Mouse (Mus musculus) olfactory bulb, adult 2 months (tissue): ENCODE results near the gene Scn10a. TPM values are rescaled to one million over a fixed set of nuclear protein-coding genes. Genes with fewer than 3 reads are reported as not detected.

ENCODE experiments used
- H3K27ac ChIP-seq: fragments of 200-500 bp; 2 replicates; pipeline ENCODE4 v1.5.1; 2012; ENCODE audit warnings: low read depth, low read length; ENCODE audit not compliant: insufficient read depth
- H3K4me1 ChIP-seq: fragments of 200-500 bp; 2 replicates; pipeline ENCODE4 v1.6.1; 2012; ENCODE audit warnings: low read length; ENCODE audit not compliant: control insufficient read depth, insufficient read depth
- H3K4me3 ChIP-seq: fragments of 200-500 bp; 2 replicates; pipeline ENCODE4 v1.5.1; 2012; ENCODE audit warnings: mild to moderate bottlenecking, low read depth, low read length, moderate library complexity; ENCODE audit not compliant: insufficient read depth
- CTCF ChIP-seq: fragments of 200-500 bp; IDR thresholded peaks from 2 replicates; pipeline ENCODE4 v1.5.1; 2012; ENCODE audit warnings: low read depth, mild to moderate bottlenecking, low read length, moderate library complexity; ENCODE audit not compliant: insufficient read depth
- POLR2A ChIP-seq: fragments of 200-500 bp; IDR thresholded peaks from 2 replicates; pipeline ENCODE4 v1.6.1; 2012; ENCODE audit warnings: mild to moderate bottlenecking, low read depth, low read length, moderate library complexity; ENCODE audit not compliant: insufficient read depth
- WGBS: fragments of 180-500 bp; shearing (Covaris S2); methylation state at CpG from one replicate; pipeline ENCODE4 v1.1.7; 2018; 5-methylcytosine and 5-hydroxymethylcytosine counted together
- polyA plus RNA-seq: library from polyadenylated mRNA; stranded (reverse); fragments of >200 nt; gene quantifications from 2 replicates; pipeline ENCODE4 v1.2.4, GENCODE M21; 2012; ENCODE audit warnings: low replicate concordance; ENCODE audit not compliant: missing spikeins, insufficient read depth, insufficient read length

The Scn10a gene
- polyA plus RNA-seq, 1 experiment: not detected

DNA sequence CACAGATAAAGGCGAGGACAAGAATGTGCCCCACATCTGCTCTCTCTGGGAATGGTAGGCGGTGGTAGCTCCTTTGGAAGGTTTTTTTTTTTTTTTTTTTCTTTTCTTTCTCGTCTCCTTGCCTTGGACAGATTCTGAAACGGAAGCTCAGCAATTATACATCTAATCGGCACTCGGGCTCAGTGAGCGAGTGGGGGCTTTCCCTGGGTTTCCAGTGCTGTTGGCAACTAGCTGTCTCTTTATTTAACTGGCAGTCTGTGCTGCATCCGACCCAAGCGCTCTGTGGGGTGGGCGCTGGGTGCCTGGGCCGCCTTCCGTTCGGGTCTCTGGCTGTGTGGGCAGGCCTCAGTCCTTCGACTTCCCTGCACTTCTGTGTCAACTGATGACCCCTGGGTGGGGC is 146.1 kb downstream of the Scn10a start:
- peaks cover 23% of the 10 kb centered on the region for H3K4me1 ChIP-seq
- no peak for TF ChIP-seq POLR2A
- no peak for TF ChIP-seq CTCF
- WGBS: 38% methylated on average over 14 of the region's 14 CpGs

DNA sequence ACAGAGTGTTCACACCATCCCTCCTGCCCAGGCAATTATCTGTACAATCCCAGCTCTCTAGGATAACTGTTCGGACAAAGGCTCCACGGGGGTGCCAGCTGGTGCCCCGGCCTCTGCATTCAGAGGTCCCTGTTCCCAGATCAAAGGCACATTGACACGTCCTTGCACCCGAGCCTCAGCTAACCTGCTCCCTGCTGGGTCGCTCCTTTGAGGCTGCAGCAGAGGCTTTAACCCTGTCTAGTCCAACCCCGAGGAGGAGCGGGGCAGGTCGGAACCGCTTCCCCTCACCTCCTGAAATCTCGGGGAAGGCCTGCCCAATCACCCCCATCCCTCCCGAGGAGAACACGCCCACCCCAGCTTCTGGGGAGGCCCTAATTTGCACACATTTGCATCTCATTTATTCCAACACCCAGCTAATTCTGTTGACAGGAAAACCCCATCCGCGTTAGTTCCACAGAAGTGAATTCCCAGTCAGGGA is 147.7 kb downstream of the Scn10a start:
- 7% methylated on average over 15 of the region's 15 CpGs for WGBS
- Histone ChIP-seq H3K27ac (no peak overlapping the region), H3K4me3 (no peak overlapping the region), H3K4me1 (peaks cover 23% of the 10 kb centered on the region)
- TF ChIP-seq CTCF (no peak), POLR2A (no peak)

More for the DNA sequence above, 146.1 kb downstream of the Scn10a start:
- no peak overlapping the region for H3K4me3 ChIP-seq
- no peak overlapping the region for H3K27ac ChIP-seq

DNA sequence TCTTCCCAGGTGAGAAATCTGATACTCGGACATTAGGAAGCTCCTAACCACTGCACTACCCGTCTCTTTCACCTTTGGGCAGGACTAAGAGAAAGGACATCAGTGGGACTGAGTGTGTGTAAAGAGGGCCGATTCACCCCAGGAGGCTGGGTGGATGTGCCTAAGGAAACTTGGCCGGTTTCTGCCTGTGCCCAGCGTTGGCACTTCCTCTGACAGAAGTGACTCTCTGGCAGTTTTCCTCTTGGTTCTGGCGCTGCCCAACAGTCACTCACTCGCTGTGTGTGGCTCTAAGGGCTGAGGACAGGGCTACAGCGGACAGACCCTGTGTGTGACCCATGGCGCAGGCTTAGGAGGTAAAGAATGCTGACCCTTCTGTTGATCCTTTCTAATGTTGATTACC is 148.5 kb downstream of the Scn10a start:
- TF ChIP-seq CTCF: no peak
- TF ChIP-seq POLR2A: no peak
- Histone ChIP-seq H3K27ac (no peak overlapping the region), H3K4me1 (peaks cover 23% of the 10 kb centered on the region), H3K4me3 (no peak overlapping the region)
- 33% methylated on average over 9 of the region's 9 CpGs for WGBS

DNA sequence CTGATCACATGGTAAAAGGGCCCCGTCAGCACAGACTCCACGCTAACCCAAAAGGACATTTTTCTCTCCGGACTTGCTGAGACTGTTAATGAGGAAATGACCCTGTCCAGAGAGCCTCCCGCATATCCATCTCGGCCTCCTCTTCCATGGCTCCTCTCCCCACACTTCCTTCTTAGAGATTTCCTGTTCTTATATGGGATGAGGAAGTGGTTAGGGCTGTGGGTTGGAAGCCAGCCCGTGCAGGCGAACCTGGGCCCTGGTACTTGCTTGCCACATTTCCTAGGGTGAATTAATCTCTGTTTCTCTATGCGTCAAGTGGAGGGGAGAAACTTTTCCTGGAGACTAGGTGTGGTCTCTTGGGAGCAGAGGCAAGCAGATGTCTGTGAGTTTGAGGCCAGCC is 150.4 kb downstream of the Scn10a start:
- H3K4me1 ChIP-seq: peaks cover 26% of the 10 kb centered on the region
- 84% methylated on average over 8 of the region's 8 CpGs for WGBS
- H3K4me3 ChIP-seq: no peak overlapping the region
- TF ChIP-seq POLR2A: no peak
- TF ChIP-seq CTCF: no peak
- no peak overlapping the region for H3K27ac ChIP-seq

DNA sequence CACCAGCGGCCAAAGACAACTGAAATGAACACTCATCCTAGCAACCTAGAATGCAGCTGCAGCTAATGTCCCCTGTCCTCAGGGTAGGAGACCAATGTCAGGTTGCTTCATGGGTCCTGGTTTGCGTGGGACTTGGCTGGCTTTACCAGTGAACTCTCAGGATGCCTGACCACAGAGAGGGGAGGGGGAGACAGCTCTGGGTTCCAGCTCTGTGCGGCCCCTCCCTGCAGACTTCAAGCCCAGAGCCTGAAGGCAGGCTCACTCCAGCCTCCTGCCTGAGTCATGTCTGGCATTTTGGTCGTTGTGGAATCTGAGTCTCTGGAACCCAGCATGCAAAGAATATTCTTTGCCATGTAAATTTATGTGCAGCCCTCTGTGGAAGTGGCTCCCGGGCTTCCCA is 151.3 kb downstream of the Scn10a start:
- TF ChIP-seq POLR2A: no peak
- no peak for TF ChIP-seq CTCF
- Histone ChIP-seq H3K4me3 (no peak overlapping the region), H3K27ac (no peak overlapping the region), H3K4me1 (peaks cover 18% of the 10 kb centered on the region)
- 65% methylated on average over 5 of the region's 5 CpGs for WGBS

DNA sequence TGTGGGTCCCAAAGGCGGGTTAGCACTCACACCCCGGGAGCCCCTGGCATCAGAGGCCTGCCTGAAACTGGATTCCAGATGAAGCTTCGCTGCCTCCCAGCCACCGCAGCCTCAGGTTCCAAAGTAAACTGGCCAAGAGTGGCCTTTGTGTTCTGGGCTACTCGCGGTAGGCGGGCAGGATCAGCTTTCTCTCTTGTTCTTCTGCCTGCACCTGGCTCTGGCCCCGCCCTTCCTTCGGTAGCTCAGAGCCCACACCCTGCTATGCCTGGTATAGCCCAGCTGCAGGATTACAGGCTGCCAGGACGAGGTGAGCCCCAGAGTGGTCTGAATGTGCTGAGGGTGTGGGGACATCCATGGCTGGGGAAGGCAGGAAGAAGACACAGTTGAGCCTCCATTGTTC is 152.9 kb downstream of the Scn10a start:
- Histone ChIP-seq H3K27ac (no peak overlapping the region), H3K4me3 (no peak overlapping the region), H3K4me1 (peaks cover 13% of the 10 kb centered on the region)
- 63% methylated on average over 10 of the region's 10 CpGs for WGBS
- no peak for TF ChIP-seq CTCF
- no peak for TF ChIP-seq POLR2A

DNA sequence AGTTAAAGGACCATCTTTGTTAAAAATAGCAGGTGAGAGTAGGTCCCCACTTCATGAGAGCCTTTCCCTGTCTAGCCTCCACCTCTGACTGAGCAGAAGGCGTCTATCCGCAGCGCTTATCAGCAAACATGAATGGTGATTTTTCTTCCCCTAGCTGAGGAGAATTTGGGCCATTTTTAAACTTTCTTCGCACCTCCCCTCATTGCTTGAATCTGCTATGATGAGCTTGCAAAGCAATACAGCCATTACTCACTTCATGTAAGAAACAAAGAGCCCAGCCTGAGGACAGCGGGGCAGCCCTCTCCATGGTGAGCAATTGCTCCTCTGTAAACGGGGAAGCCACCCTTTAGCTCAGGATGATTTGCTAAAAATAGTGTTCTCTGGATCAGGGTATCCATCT is 154.3 kb downstream of the Scn10a start:
- H3K27ac ChIP-seq: no peak overlapping the region
- TF ChIP-seq CTCF (no peak), POLR2A (no peak)
- peaks cover 22% of the 10 kb centered on the region for H3K4me1 ChIP-seq
- H3K4me3 ChIP-seq: no peak overlapping the region
- 77% methylated on average over 6 of the region's 6 CpGs for WGBS

DNA sequence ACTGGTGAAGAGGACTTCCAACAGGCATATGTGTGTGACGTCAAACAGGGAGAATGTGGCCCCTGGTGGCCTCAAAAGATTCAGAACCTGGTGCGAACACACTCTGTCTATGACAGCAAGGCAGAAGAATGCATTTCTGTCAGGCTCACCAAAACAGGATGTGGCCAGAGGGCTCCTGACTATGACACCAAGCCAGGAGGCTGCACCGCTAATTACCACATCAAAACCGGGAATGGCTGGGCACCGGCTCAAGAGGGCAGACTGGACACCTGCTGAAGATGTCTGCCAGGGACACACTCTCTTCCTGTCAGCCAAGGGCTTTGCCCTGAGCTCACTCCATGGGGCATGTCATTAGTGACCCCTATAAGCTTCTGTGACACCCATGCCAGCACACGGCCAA is 155.5 kb downstream of the Scn10a start:
- peaks cover 22% of the 10 kb centered on the region for H3K4me1 ChIP-seq
- no peak for TF ChIP-seq POLR2A
- no peak for TF ChIP-seq CTCF
- no peak overlapping the region for H3K27ac ChIP-seq
- no peak overlapping the region for H3K4me3 ChIP-seq
- WGBS: 65% methylated on average over 6 of the region's 6 CpGs

DNA sequence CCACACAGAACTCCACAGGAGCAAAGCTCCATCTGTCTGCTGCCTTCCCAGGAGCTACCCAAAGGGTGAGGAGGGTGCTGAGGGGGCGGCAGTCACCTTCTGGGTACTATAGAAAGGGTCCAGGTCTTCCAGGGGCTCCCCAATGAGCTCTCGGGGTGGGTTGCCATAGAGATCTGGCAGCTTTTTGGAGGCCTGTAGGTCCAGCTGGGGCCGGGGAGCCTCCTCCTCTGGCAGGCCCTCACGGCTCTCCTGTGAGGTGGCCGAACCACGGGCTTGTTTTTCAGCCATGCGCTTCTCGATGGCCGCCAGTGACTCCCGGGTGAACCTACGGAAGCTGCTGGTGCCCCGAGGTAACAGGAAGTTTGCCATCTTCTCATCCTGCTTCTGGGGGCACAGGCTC is 156.9 kb downstream of the Scn10a start:
- WGBS: 63% methylated on average over 12 of the region's 12 CpGs
- no peak for TF ChIP-seq CTCF
- no peak for TF ChIP-seq POLR2A
- H3K4me1 ChIP-seq: peaks cover 18% of the 10 kb centered on the region
- H3K27ac ChIP-seq: no peak overlapping the region
- H3K4me3 ChIP-seq: no peak overlapping the region

DNA sequence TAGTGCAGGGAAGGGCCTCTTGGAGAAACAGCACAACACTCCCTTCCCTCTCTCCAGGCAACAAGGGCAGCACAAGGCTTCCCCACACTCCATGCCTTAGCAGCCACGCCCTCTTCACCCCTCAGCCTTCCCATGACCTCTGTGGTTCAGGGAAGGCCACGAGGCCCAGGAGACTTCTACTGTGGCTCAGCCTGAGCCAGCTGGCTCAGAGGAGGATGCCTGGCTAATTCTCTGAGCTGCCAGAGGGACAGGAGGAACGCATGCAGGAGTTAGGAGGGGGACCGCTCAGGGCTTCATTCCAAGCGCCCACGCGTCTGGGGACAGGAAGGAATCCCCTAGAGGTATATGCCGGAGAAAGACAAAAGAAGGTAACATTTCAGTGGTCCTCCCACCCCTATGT is 157.4 kb downstream of the Scn10a start:
- no peak overlapping the region for H3K4me3 ChIP-seq
- no peak overlapping the region for H3K27ac ChIP-seq
- H3K4me1 ChIP-seq: peaks cover 18% of the 10 kb centered on the region
- TF ChIP-seq POLR2A (no peak), CTCF (no peak)
- WGBS: 63% methylated on average over 8 of the region's 8 CpGs
